Mouse (Mus musculus): ENCODE data around the gene Supt7l. TPM values are rescaled to one million over a fixed set of nuclear protein-coding genes. Genes with fewer than 3 reads are reported as not detected.

The Supt7l gene
- total RNA-seq (2023), result 10 to 100 TPM; 25.0 to 26.2 TPM

GRCm38 (mm10) chr5:31527707-31528106, at the start of gene Supt7l:
Supt7l (minus strand) TSS chr5:31527807.

GRCm38 (mm10) chr5:31526354-31527116, 1.1 kb downstream of the Supt7l start, which contains the start of gene Slc4a1ap:
Slc4a1ap (plus strand) TSS chr5:31526995.

DNA sequence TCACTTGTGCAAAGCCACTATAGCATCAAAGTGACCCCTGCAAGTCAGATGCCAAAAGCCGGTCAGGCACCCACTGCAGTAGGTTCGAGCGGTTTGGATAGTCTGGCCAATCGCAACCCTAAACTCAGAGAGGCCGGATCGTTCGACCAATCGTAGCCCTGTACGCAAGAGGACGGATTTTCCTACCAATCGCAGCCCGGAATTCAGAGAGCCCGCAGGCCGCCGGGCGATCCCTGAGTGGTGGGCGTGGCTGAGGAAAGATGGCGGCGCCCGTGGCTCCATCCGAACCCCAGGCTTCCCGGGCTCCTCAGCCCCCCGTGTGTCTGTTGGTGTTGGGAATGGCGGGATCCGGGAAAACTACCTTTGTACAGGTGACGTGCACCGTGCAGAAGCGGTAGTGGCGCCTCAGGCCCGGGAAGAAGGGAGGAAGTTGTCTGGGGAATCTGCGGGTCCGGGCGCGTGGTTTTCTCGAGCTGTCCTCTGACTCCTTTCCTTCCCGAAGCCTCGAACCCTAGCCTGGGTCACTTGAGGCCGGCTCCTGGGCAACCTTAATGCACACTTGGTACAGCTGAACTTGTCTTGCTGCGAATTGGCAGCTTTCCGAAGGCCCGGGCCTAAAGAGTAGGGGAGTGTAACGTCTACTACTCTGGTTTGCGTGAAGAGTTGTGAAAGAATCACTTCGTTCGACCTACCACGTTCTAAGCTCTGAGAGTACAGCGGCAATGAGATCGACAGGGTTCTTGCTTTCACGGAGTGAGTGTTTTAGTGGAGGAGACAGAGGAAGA, 32.9 kb downstream of the Supt7l start, which contains the start of gene Gpn1:
Gpn1 (plus strand) TSS at position 229 of the 785 bp plus-strand sequence.

DNA sequence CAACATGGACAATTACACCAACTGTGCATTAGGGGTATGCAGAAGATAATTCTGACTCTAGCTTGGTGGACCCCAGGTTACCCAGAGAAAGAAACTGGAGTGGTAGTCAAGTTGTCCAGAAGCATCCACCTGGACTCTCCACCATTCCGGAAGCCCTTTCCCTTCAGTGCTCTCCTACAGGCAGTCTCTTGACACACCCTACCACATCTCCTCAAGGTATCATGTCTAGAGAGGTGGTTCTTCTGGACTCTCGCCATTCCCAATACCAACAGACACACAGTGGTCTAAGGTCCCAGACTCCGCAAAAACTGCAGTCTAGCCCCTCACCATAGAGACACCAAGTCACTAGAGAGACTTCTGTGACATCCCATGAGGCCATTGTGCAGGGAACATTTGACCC, 42.2 kb downstream of the Supt7l start, which contains the start of gene 4930548H24Rik:
4930548H24Rik (plus strand) TSS at position 301 of the 400 bp plus-strand sequence.

Other genes with a start within 250 kb of the Supt7l start
- 10 to 100 TPM; 14.2 to 18.8 TPM for gene Ift172, start 236.7 kb downstream of the Supt7l start, total RNA-seq (2023)
- not detected for gene Fndc4, start 231.7 kb downstream of the Supt7l start, total RNA-seq (2023)
- not detected for gene Gckr, start 230.4 kb downstream of the Supt7l start, total RNA-seq (2023)
- gene Zfp512, start 75.4 kb downstream of the Supt7l start, total RNA-seq (2023), result 10 to 100 TPM; 38.2 to 40.7 TPM
- gene 4930548H24Rik, start 42.1 kb downstream of the Supt7l start, total RNA-seq (2023), result 1 to 10 TPM; 3.2 to 3.4 TPM
- gene Gpn1, start 33.1 kb downstream of the Supt7l start, total RNA-seq (2023), result 10 to 100 TPM; 50.6 TPM
- 10 to 100 TPM; 70.4 to 77.8 TPM for gene Slc4a1ap, start 812 bp downstream of the Supt7l start, total RNA-seq (2023)
- gene Mrpl33, start 69.1 kb upstream of the Supt7l start, total RNA-seq (2023), result 100 to 1,000 TPM; 143 to 152 TPM
- 10 to 100 TPM in 1 of 2 experiments, 1 to 10 TPM in 1; 9.3 to 14.0 TPM for gene Rbks, start 169.8 kb upstream of the Supt7l start, total RNA-seq (2023)
- gene Babam2, start 169.9 kb upstream of the Supt7l start, total RNA-seq (2023), result 10 to 100 TPM; 37.6 to 51.4 TPM

Measured in T-cell, adult 66 days (primary cell).